Mouse (Mus musculus) heart, postnatal 25 days (tissue): ENCODE results near the gene Bbs1. TPM values are rescaled to one million over a fixed set of nuclear protein-coding genes. Genes with fewer than 3 reads are reported as not detected.

ENCODE experiments used
- DNase-seq: peaks from one replicate; pipeline ENCODE4 v3.0.0; 2022; ENCODE audit warnings: low spot score
- intact Hi-C: fragments of 180-260 bp; cut with DNase I; formaldehyde crosslinking; loops from one replicate; pipeline ENCODE4 v1.15.1; 2025
- total RNA-seq, 2 experiments: library from RNA; stranded (reverse); gene quantifications; 2 replicates each; pipeline ENCODE4 v1.2.3; 2021

Gene Bbs1
- total RNA-seq, 2 experiments from 2014 or later: 4.0 to 4.1 TPM

DNA sequence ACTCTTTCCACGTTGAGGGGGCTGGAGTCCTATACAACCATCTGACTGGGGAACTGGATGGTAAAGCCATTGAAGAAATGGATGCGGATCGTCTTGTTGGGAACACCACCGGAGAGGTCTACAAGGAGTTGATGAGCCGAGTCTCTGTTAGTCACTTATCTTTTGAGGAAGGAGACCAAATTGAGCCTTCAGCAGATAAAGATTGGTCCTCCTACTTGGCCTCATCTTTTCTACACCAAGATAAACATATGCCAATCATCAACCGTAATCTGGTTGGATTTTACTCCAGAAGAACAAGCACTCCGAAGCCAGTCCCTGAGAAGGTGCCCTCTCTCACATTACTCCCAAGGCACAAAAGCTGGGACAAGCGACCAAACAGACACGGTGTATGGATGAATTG lies 65.6 kb downstream of the Bbs1 start:
- no peak for DNase-seq
- intact Hi-C loops: no loop called here

GRCm38 (mm10) chr19:4839149-4839548 lies 67.3 kb downstream of the Bbs1 start, which contains the start of the genes Ccs and Ccdc87:
Gene Ccs (minus strand): TSS chr19:4839332.
Gene Ccdc87 (plus strand): TSS chr19:4839366.
- peak; percentile 94 for DNase-seq
- intact Hi-C loops: loop anchor here (5.0 kb wide), 1 partner anchor 212 kb away; the partner anchor contains the start of gene Rce1

DNA sequence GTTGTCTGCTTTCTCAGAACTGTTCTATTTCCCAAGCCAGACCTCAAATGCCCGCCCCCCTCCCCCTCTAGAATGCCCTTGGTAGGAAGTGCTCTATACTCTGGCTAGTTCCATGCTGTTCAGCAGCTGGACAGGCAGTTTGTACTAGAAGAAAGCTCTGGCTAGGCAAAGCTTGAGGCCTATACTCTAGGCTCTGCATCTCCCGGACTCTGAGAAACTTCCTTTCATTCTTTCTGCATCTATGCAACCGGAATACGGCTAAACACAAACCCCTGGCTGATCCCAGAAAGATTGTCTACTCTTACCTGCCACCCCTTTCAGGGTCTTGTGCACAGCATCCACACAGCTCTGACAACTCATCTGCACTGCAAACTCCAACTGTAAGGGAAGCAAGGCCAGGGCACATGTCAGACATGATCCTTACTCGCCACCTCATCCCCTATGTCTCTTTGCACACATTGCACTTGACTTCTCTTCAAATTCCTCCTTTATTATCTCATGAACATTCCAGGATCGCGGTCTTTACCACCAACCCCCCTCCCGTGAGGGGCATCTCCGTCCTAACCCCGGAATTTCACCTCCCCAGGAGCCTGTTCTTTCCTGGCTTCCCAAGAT lies 67.8 kb downstream of the Bbs1 start:
- no peak for DNase-seq
- intact Hi-C loops: loop anchor here (5.0 kb wide), 1 partner anchor 211 kb away; the partner anchor contains the start of gene Rce1

- intact Hi-C loops: loop anchor here (5.0 kb wide), 1 partner anchor 210 kb away; the partner anchor contains the start of gene Rce1
- DNase-seq: no peak
Observed at GRCm38 (mm10) chr19:4837049-4837448, 69.4 kb downstream of the Bbs1 start.

Other genes starting within 250 kb of the Bbs1 start
- gene Gm960, start 208.0 kb downstream of the Bbs1 start, total RNA-seq: not detected
- under 1 TPM; 0.31 to 0.60 TPM for gene Sptbn2, start 195.5 kb downstream of the Bbs1 start, total RNA-seq
- 1 to 10 TPM; 6.7 to 7.4 TPM for gene Rbm4b, start 150.1 kb downstream of the Bbs1 start, total RNA-seq
- gene Rbm4, start 112.7 kb downstream of the Bbs1 start, total RNA-seq: 10 to 100 TPM; 45.7 to 48.0 TPM
- gene Gm21992, start 95.0 kb downstream of the Bbs1 start, total RNA-seq: 10 to 100 TPM; 12.7 to 17.2 TPM
- gene Rbm14, start 95.0 kb downstream of the Bbs1 start, total RNA-seq: 10 to 100 TPM; 15.3 to 25.9 TPM
- gene Ccs, start 67.3 kb downstream of the Bbs1 start, total RNA-seq: 10 to 100 TPM; 26.2 to 26.6 TPM
- gene Ccdc87, start 67.3 kb downstream of the Bbs1 start, total RNA-seq: not detected
- gene Ctsf, start 51.5 kb downstream of the Bbs1 start, total RNA-seq: 10 to 100 TPM; 77.9 to 82.6 TPM
- under 1 TPM; 0.42 to 0.53 TPM for gene Actn3, start 28.7 kb downstream of the Bbs1 start, total RNA-seq
- 1 to 10 TPM; 2.6 to 4.0 TPM for gene Zdhhc24, start 28.0 kb downstream of the Bbs1 start, total RNA-seq
- 10 to 100 TPM; 17.5 to 19.6 TPM for gene Dpp3, start 21.7 kb upstream of the Bbs1 start, total RNA-seq
- 1 to 10 TPM; 1.0 to 1.3 TPM for gene Peli3, start 36.5 kb upstream of the Bbs1 start, total RNA-seq
- 10 to 100 TPM; 70.9 to 73.2 TPM for gene Mrpl11, start 55.5 kb upstream of the Bbs1 start, total RNA-seq
- under 1 TPM in 1 of 2 experiments, not detected in 1; 0.06 TPM for gene Npas4, start 83.7 kb upstream of the Bbs1 start, total RNA-seq
- 10 to 100 TPM; 12.2 to 13.3 TPM for gene Slc29a2, start 117.2 kb upstream of the Bbs1 start, total RNA-seq
- 10 to 100 TPM; 47.0 to 47.3 TPM for gene B4gat1, start 132.2 kb upstream of the Bbs1 start, total RNA-seq
- gene AC124502.3, start 132.3 kb upstream of the Bbs1 start, total RNA-seq: 1 to 10 TPM; 2.2 TPM
- 10 to 100 TPM; 11.4 to 12.3 TPM for gene Brms1, start 134.7 kb upstream of the Bbs1 start, total RNA-seq
- 1 to 10 TPM; 1.6 to 3.4 TPM for gene Rin1, start 143.9 kb upstream of the Bbs1 start, total RNA-seq
- gene Cd248, start 161.4 kb upstream of the Bbs1 start, total RNA-seq: 10 to 100 TPM; 15.3 to 16.1 TPM
- gene Tmem151a, start 178.9 kb upstream of the Bbs1 start, total RNA-seq: 1 to 10 TPM; 4.0 to 4.8 TPM
- gene Yif1a, start 181.9 kb upstream of the Bbs1 start, total RNA-seq: 10 to 100 TPM; 91.5 to 92.6 TPM
- gene Cnih2, start 191.9 kb upstream of the Bbs1 start, total RNA-seq: under 1 TPM in 1 of 2 experiments, not detected in 1; 0.18 TPM
- gene Rab1b, start 200.4 kb upstream of the Bbs1 start, total RNA-seq: 100 to 1,000 TPM; 178 to 189 TPM
- 10 to 100 TPM; 47.1 to 53.0 TPM for gene Klc2, start 211.9 kb upstream of the Bbs1 start, total RNA-seq